Mouse (Mus musculus): Measurements from ENCODE around the gene Clca4b.

DNA sequence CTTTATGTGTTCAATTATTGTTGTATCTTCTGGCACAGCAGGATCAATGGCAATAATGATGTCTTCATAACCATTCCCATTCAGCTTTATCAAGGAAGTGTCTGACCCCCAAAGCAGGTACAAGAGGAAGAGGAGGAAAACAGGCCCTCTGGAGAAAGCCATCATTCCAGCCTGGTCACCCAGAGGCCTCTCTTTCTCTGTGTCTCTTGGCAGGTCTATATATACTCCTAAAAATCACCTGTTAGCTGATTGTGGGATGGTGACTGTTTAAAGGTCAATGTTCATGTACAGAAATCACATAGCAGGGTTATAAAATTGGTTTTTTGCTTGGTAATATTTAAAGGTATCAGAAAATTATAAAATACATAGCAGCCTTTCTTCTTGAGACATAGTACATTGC, at the start of gene Clca4b:
- no peak for TF ChIP-seq CTCF (IDR thresholded peaks at IDR 0.05; ENCODE audit: insufficient read depth, low read depth, low read length)
- TF ChIP-seq POLR2A (IDR thresholded peaks at IDR 0.05; ENCODE audit: insufficient read depth, low read depth, low read length) = no peak
